Mouse (Mus musculus) frontal cortex, postnatal 10 days (tissue): ENCODE results near the gene 1700001K19Rik.
A peak's percentile ranks its signal among the peaks of the same experiment; 100 is the strongest.
"Not testable (repeated sequence)": the region's sequence is repeated elsewhere in the genome, so short reads cannot be mapped to it uniquely, and the experiment has no call there.

Experiments used
- DNase-seq, 2 experiments: peaks; one replicate each; pipeline ENCODE4 v3.0.0; 2022; ENCODE audit warnings: low spot score in 2 of 2, mixed read lengths in 1 of 2

Gene 1700001K19Rik

GRCm38 (mm10) chr12:110682561-110683299 lies at the start of gene 1700001K19Rik:
1700001K19Rik (minus strand) TSS chr12:110682619.
- no peak for DNase-seq

DNA sequence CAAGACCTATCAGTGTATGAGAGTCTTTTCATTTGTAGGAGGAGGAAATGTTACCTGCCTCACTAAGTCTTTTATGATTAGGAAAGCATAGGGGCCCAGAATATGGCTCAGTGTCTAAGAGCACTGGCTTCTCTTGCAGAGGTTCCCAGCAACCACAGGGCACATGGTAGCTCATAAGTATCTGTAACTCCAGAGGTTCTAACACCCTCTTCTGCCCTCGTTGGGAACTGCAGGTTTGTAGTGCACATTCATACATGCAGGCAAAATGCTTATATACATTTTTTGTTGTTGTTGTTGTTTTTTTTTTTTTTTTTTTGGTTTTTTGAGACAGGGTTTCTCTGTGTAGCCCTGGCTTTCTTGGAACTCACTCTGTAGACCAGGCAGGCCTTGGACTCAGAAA lies 44.0 kb upstream of the 1700001K19Rik start:
- no peak for DNase-seq

DNA sequence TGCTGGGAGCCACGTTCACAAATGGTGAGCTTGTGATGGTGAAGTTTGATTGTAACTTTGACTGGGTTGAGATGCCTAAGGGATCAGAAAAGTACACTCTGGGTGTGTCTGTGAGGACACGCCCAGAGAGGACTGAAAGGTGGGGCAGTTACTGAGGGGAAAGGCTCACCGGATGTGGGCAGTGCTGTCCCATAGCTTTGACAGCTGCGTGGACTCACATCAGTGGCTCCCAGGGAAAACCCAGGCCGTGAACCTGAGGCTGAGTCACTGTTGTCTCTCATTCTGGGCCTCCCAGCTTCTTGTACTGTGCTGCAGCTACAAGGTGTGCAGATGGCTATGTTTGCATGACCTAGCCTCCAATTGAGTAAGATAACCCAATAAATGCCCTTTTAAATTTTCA lies 43.1 kb upstream of the 1700001K19Rik start:
- no peak for DNase-seq

- no peak for DNase-seq
Observed at GRCm38 (mm10) chr12:110725051-110725450, 42.6 kb upstream of the 1700001K19Rik start.

DNA sequence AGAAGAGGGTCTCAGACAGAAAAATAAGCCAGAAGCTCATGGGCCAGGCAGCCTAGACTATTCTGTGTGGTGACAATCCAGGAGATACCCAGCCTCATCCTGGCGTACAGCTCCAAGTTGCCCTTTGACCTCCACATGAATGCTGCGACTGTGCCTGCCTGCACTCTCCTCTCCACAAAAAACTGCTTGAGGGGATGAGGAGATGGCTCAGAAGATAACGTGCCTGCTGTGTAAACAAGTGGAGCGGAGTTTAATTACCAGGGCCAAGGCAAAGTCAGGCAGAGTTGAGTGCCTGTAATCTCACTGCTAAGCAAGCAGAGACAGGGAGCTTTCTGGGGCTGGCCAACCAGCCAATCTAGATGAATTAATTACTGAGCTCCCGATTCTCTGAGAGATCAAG lies 33.6 kb upstream of the 1700001K19Rik start:
- DNase-seq, result no peak

- no peak for DNase-seq
Observed at GRCm38 (mm10) chr12:110714215-110714614, 31.8 kb upstream of the 1700001K19Rik start.

DNA sequence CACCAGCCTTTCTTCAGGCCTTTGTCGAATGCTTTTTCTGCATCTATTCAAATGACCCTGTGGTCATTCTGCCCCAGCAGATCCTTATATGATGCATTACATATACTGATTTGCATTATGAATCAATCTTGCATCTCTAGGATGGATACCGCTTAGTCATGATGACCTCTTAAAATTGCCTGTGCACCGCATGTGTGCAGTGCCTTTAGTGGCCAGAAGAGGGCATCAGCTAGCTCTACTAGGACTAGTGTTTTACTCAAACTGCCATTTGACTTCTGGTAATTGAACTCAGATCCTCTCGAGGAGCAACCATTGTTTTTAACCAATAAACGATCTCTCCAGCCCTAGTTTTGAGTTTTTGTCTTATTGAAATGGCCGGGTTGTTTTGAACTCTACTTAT lies 31.4 kb upstream of the 1700001K19Rik start:
- no peak for DNase-seq

DNA sequence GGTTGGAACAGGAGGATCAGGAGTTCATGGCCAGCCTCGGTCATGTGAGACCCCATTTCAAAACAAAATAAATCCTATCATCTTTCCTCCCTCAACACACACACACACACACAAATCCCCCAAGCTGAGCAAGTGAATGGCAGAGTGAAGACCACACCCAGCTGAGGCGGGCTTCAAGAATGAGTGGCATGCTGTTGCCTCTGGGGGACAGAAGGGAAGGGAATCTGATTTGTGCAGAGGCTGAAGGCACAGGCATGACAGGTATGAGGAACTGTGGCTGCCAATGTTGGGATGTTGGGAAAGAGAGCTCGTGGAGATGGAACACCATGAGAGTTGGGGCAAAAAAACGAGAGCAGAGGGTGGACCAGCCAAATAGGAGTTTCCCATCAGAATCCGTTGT lies 28.9 kb upstream of the 1700001K19Rik start:
- no peak for DNase-seq

DNA sequence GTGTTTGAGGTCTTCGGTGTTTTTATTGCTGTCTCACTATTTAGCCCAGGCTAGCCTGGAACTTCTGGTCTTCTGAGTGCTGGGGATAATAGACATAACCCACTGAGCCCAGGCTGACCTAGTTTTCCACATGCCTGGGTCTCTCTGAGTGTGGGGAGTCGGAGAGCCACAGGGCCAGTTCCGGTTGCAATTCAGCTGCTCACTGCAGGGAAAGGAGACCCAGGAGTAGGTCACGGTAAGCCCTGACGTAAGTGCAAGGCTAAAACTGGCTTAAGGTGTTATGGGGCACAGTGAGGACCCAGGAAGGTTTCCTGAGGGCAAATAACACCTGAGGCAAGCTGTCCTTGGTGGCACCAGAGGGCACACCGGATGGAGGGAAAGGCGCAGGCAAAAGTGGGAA lies 25.0 kb upstream of the 1700001K19Rik start:
- DNase-seq, result no peak

- DNase-seq, result no peak
Observed at GRCm38 (mm10) chr12:110706337-110707231, 24.2 kb upstream of the 1700001K19Rik start.

GRCm38 (mm10) chr12:110705419-110705818 lies 23.0 kb upstream of the 1700001K19Rik start:
- not testable (repeated sequence) for DNase-seq

- no peak for DNase-seq
Observed at GRCm38 (mm10) chr12:110703682-110704081, 21.3 kb upstream of the 1700001K19Rik start.

DNA sequence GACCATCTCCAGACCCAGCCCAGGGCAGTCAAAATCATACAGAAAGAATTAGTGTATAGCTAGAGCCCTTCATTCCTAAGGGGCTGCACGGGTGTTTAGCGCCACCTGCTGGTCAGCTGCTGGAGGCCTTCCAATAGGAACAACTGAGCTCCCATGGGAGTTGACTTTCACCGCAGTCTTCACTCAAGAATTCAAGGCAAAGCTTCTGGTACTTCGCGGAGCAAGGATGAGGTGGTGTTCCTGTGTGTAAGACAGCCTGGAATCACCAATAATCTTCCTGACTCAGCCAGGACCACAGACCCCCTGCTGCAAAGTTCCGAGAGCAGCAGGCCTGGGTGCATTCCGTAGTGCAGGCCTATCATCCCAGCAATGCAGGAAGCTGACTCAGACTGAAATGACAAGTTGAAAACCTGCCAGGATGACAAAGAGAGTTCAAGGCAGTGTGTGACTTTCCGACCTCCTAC lies 20.6 kb upstream of the 1700001K19Rik start:
- peak; percentile 46 to 73 for DNase-seq

- DNase-seq, result no peak
Observed at GRCm38 (mm10) chr12:110702556-110702955, 20.1 kb upstream of the 1700001K19Rik start, which contains the start of gene Hsp90aa1. Hsp90aa1 (minus strand) TSS chr12:110702728.

DNA sequence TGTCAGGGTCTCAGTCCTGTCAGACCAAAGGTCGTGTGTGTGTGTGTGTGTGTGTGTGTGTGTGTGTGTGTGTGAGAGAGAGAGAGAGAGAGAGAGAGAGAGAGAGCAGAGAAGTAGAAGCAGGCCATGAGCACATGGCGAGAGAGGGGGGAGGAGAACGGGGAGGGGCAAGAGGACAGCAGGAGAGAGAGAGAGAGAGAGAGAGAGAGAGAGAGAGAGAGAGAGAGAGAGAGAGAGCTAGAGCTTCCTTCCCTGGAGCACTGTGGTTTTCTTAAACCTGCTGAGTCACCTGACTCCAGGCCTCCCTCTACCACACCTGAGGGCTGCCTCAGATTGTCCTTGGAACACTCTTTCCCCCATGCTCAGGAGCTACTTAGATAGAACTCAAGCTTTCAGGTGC lies 18.9 kb upstream of the 1700001K19Rik start:
- not testable (repeated sequence) for DNase-seq

DNA sequence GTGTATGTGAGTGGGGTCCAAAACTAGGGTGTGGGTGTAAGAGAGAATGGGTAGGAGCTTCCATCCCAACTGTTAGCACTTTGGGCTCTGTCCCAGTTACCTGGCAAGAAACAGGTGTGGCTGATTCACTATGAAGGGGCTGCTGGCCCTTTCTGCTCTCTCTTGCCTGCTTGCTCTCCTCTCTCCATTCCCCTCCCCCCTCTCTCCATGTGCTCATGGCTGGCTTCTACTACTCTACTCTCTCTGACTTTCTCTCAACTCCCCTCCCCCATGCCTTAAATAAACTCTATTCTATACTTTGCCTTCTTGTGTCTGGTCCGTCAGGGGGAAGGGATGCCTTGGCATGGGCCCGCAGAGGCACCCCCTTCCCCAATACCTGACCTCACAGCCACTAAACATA lies 18.3 kb upstream of the 1700001K19Rik start:
- DNase-seq, result no peak

- no peak for DNase-seq
Observed at GRCm38 (mm10) chr12:110699171-110699547, 16.7 kb upstream of the 1700001K19Rik start.

GRCm38 (mm10) chr12:110698523-110699170 lies 16.2 kb upstream of the 1700001K19Rik start:
- no peak for DNase-seq

- DNase-seq, result no peak
Observed at GRCm38 (mm10) chr12:110698080-110698479, 15.7 kb upstream of the 1700001K19Rik start.

DNA sequence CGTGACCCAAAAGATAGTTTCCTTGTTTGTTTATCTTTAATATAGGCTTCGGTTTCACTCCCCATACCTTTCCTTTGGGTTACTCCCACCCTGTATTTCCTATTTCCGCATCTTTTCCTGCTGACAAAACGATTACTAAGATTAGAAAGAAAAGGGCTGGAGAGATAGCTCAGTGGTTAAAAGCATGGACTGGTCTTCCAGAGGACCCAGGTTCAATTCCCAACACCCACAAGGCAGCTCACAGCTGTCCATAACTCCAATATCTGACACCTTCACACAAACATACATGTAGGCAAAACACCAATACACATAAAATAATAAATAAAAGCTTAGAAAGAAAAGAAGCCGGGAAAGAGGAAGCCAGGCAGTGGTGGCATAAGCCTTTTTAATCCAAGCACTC lies 15.0 kb upstream of the 1700001K19Rik start:
- DNase-seq, result no peak

GRCm38 (mm10) chr12:110696975-110697400 lies 14.6 kb upstream of the 1700001K19Rik start:
- DNase-seq, result no peak
